Mouse (Mus musculus) MEL (cell line): ENCODE data around the gene Egfr. TPM values are rescaled to one million over a fixed set of nuclear protein-coding genes. Genes with fewer than 3 reads are reported as not detected.

Experiments used
- DNase-seq: peaks from one replicate; pipeline ENCODE4 v3.0.0; 2011; ENCODE audit warnings: low read depth, low spot score
- H3K27ac ChIP-seq: 2 replicates; pipeline ENCODE4 v1.5.1; 2012; ENCODE audit warnings: low read depth, mild to moderate bottlenecking, control low read depth, low read length, moderate library complexity; ENCODE audit not compliant: control insufficient read depth
- H3K27me3 ChIP-seq, 2 experiments: fragments of 150-350 bp in 1 of 2; sonication (generic) in 1 of 2; 2 replicates each; pipeline ENCODE4 v1.6.1; 2012; ENCODE audit warnings: low read length in 2 of 2, mild to moderate bottlenecking in 2 of 2, improper control_type of control experiment in 1 of 2, moderate library complexity in 1 of 2; ENCODE audit not compliant: insufficient read depth in 2 of 2, control insufficient read depth in 1 of 2
- H3K36me3 ChIP-seq, 2 experiments: 2 replicates each; pipeline ENCODE4 v1.6.1; 2012 to 2014; ENCODE audit warnings: low read length in 2 of 2, improper control_type of control experiment in 1 of 2, inconsistent platforms in 1 of 2, mild to moderate bottlenecking in 1 of 2; ENCODE audit not compliant: insufficient read depth in 2 of 2, control insufficient read depth in 1 of 2
- H3K4me1 ChIP-seq, 2 experiments: fragments of 150-350 bp in 1 of 2; sonication (generic) in 1 of 2; 2 replicates each; pipeline ENCODE4 v1.6.1; 2012; ENCODE audit warnings: low read length in 2 of 2, improper control_type of control experiment in 1 of 2, mild to moderate bottlenecking in 1 of 2; ENCODE audit not compliant: insufficient read depth in 2 of 2, control insufficient read depth in 1 of 2
- H3K4me3 ChIP-seq, 2 experiments: fragments of 150-350 bp in 1 of 2; sonication (generic) in 1 of 2; 2 replicates each; pipeline ENCODE4 v1.5.1; 2012; ENCODE audit warnings: low read depth in 2 of 2, low read length in 2 of 2, mild to moderate bottlenecking in 2 of 2, moderate library complexity in 2 of 2, control low read depth in 1 of 2, improper control_type of control experiment in 1 of 2; ENCODE audit not compliant: control insufficient read depth in 1 of 2, insufficient read depth in 1 of 2
- H3K79me2 ChIP-seq: 2 replicates; pipeline ENCODE4 v1.6.1; 2012; ENCODE audit warnings: mild to moderate bottlenecking, low read length, moderate library complexity; ENCODE audit not compliant: control insufficient read depth, poor library complexity, insufficient read depth
- H3K9ac ChIP-seq: 2 replicates; pipeline ENCODE4 v1.6.1; 2012; ENCODE audit warnings: low read depth, mild to moderate bottlenecking, control low read depth, low read length, moderate library complexity; ENCODE audit not compliant: control insufficient read depth, poor library complexity, severe bottlenecking
- H3K9me3 ChIP-seq: fragments of 150-350 bp; sonication (generic); replicated peaks from 2 replicates; pipeline ENCODE4 v1.6.1; 2012; ENCODE audit warnings: mild to moderate bottlenecking, low read length, improper control_type of control experiment, moderate library complexity; ENCODE audit not compliant: insufficient read depth
- CHD2 ChIP-seq: IDR thresholded peaks from 2 replicates; pipeline ENCODE4 v1.6.1; 2011; ENCODE audit warnings: low read length, improper control_type of control experiment
- CTCF ChIP-seq, 3 experiments: IDR thresholded peaks in 2 of 3; conservative IDR thresholded peaks in 1 of 3; 2 replicates each; pipeline ENCODE4 v1.5.1; 2011 to 2012; ENCODE audit warnings: low read length in 3 of 3, low read depth in 2 of 3, mild to moderate bottlenecking in 2 of 3, improper control_type of control experiment in 1 of 3, inconsistent platforms in 1 of 3, mixed read lengths in 1 of 3, moderate library complexity in 1 of 3; ENCODE audit not compliant: control insufficient read depth in 1 of 3, insufficient read depth in 1 of 3, poor library complexity in 1 of 3, severe bottlenecking in 1 of 3
- EP300 ChIP-seq, 2 experiments: IDR thresholded peaks; 2 replicates each; pipeline ENCODE4 v1.6.1; 2011; ENCODE audit warnings: improper control_type of control experiment in 2 of 2, low read length in 2 of 2, low read depth in 1 of 2, mild to moderate bottlenecking in 1 of 2
- ETS1 ChIP-seq: IDR thresholded peaks from 2 replicates; pipeline ENCODE4 v1.6.1; 2012; ENCODE audit warnings: low read depth, mild to moderate bottlenecking, inconsistent platforms, low read length, improper control_type of control experiment, moderate library complexity
- GABPA ChIP-seq: IDR thresholded peaks from 2 replicates; pipeline ENCODE4 v1.6.1; 2012; ENCODE audit warnings: low read depth, mild to moderate bottlenecking, inconsistent platforms, low read length, improper control_type of control experiment, moderate library complexity
- JUND ChIP-seq: IDR thresholded peaks from 2 replicates; pipeline ENCODE4 v1.6.1; 2011; ENCODE audit warnings: low read depth, mild to moderate bottlenecking, improper control_type of control experiment, low read length
- MAFK ChIP-seq: IDR thresholded peaks from 2 replicates; pipeline ENCODE4 v1.6.1; 2011; ENCODE audit warnings: low read depth, mild to moderate bottlenecking, low read length, improper control_type of control experiment, borderline replicate concordance
- MAX ChIP-seq: IDR thresholded peaks from 2 replicates; pipeline ENCODE4 v1.6.1; 2011; ENCODE audit warnings: low read length, improper control_type of control experiment
- MAZ ChIP-seq: IDR thresholded peaks from 2 replicates; pipeline ENCODE4 v1.6.1; 2012; ENCODE audit warnings: low read depth, mild to moderate bottlenecking, inconsistent platforms, low read length, improper control_type of control experiment
- MEF2A ChIP-seq: IDR thresholded peaks from 2 replicates; pipeline ENCODE4 v1.6.1; 2014; ENCODE audit warnings: low read depth, mild to moderate bottlenecking, inconsistent platforms, low read length, improper control_type of control experiment; ENCODE audit not compliant: poor library complexity, insufficient replicate concordance, severe bottlenecking; ENCODE audit errors: extremely low read depth
- NELFE ChIP-seq: IDR thresholded peaks from 2 replicates; pipeline ENCODE4 v1.6.1; 2011; ENCODE audit warnings: low read depth, low read length, improper control_type of control experiment
- NRF1 ChIP-seq: IDR thresholded peaks from 2 replicates; pipeline ENCODE4 v1.6.1; 2014; ENCODE audit warnings: low read depth, mild to moderate bottlenecking, inconsistent platforms, low read length, improper control_type of control experiment, moderate library complexity; ENCODE audit not compliant: poor library complexity, insufficient read depth, severe bottlenecking
- POLR2A ChIP-seq, 2 experiments: IDR thresholded peaks; 2 replicates each; pipeline ENCODE4 v1.6.1; 2011 to 2012; ENCODE audit warnings: low read length in 2 of 2, mild to moderate bottlenecking in 2 of 2, control low read depth in 1 of 2, improper control_type of control experiment in 1 of 2, low read depth in 1 of 2, moderate library complexity in 1 of 2; ENCODE audit not compliant: control insufficient read depth in 1 of 2, insufficient read depth in 1 of 2, poor library complexity in 1 of 2
- POLR2AphosphoS2 ChIP-seq: IDR thresholded peaks from 2 replicates; pipeline ENCODE4 v1.6.1; 2011; ENCODE audit warnings: low read length, improper control_type of control experiment
- RAD21 ChIP-seq: IDR thresholded peaks from 2 replicates; pipeline ENCODE4 v1.6.1; 2011; ENCODE audit warnings: mild to moderate bottlenecking, low read depth, low read length, improper control_type of control experiment
- RCOR1 ChIP-seq: IDR thresholded peaks from 2 replicates; pipeline ENCODE4 v1.6.1; 2012; ENCODE audit warnings: low read depth, mild to moderate bottlenecking, inconsistent platforms, low read length, improper control_type of control experiment
- TBP ChIP-seq: IDR thresholded peaks from 2 replicates; pipeline ENCODE4 v1.8.0; 2011; ENCODE audit warnings: low read depth, low read length, improper control_type of control experiment
- UBTF ChIP-seq: IDR thresholded peaks from 2 replicates; pipeline ENCODE4 v1.6.1; 2012; ENCODE audit warnings: low read depth, mild to moderate bottlenecking, inconsistent platforms, low read length, improper control_type of control experiment, moderate library complexity, borderline replicate concordance; ENCODE audit not compliant: insufficient read depth
- USF1 ChIP-seq: IDR thresholded peaks from 2 replicates; pipeline ENCODE4 v1.6.1; 2014; ENCODE audit warnings: low read depth, mild to moderate bottlenecking, inconsistent platforms, low read length, improper control_type of control experiment, moderate library complexity
- ZKSCAN1 ChIP-seq: IDR thresholded peaks from 2 replicates; pipeline ENCODE4 v1.6.1; 2012; ENCODE audit warnings: low read depth, mild to moderate bottlenecking, inconsistent platforms, low read length, improper control_type of control experiment, moderate library complexity
- ZMIZ1 ChIP-seq: IDR thresholded peaks from 2 replicates; pipeline ENCODE4 v1.6.1; 2012; ENCODE audit warnings: low read depth, mild to moderate bottlenecking, inconsistent platforms, low read length, improper control_type of control experiment, moderate library complexity
- ZNF384 ChIP-seq: IDR thresholded peaks from 2 replicates; pipeline ENCODE4 v1.6.1; 2012; ENCODE audit warnings: low read depth, mild to moderate bottlenecking, inconsistent platforms, low read length, improper control_type of control experiment
- polyA plus RNA-seq, 2 experiments: library from polyadenylated mRNA; stranded (reverse) in 1 of 2; unstranded in 1 of 2; fragments of >175 nt in 1 of 2; fragments of >200 nt in 1 of 2; gene quantifications; 2 replicates each; pipeline versions ENCODE4 v1.2.1 to v1.2.4; 2012; ENCODE audit warnings: low replicate concordance in 2 of 2, low read depth in 1 of 2; ENCODE audit not compliant: insufficient read length in 2 of 2, insufficient read depth in 1 of 2, missing spikeins in 1 of 2
- total RNA-seq: library from RNA; depleted of rRNA; stranded (reverse); fragments of 300-350 nt; gene quantifications from 2 replicates; pipeline ENCODE4 v1.2.3, GENCODE M21; 2012

Egfr gene
- total and polyA plus RNA-seq, 3 experiments, result not detected

DNA sequence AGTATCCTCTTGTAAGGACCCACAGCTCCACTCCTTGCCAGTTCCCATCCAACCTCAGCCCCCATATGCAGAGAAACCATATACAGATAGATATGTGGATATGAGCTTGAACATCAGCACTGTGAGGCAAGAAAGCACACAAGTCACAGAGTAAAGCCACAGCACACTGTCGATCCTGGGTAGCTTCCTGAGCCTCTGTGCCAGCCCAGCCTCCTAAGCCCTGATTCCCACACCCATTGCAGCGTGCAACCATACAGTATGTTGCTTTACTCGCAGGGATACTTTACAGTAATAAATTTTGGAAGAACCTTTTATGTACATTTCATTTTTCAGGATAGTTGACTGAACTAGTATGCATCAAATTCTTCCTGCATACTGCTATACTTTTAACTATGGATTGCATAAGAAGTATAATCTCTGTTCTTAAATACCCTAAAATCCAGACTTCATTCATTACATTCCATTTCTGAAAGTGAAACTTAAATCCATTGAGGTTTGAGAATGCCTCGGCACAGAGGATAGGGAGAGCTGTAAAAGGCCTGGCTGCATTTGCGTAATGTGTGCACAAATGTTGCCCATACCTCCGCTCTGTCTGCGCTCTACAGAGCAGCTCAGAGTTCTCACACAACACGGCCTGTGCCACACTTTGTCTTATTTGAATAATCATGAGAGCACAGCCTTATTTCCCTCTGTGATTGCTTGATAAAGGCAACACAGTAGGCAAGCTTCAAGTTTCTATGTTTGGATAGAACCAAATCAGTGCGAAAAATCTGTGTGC, 14.2 kb downstream of the Egfr start:
- H3K27me3 ChIP-seq, result 0 out of 4 replicates have a peak, but pooled peaks cover 0 to 4% of the 10 kb centered on the region in 2 experiments
- H3K9ac ChIP-seq, result no peak overlapping the region
- TF ChIP-seq EP300 (IDR thresholded peaks at IDR 0.05; ENCODE audit: low read depth in 1 of 2, low read length in 2 of 2) (no peak), JUND (no peak), UBTF (no peak)
- TF ChIP-seq, all 39 proteins: peak for 0
- Histone ChIP-seq H3K4me1 (no peaks in the 10 kb centered on the region), H3K36me3 (no peaks in the 10 kb centered on the region), H3K4me3 (no peak overlapping the region; a peak in 1 of 4 replicates), H3K27ac (no peak overlapping the region), H3K79me2 (no peaks in the 10 kb centered on the region), H3K9me3 (no peaks in the 10 kb centered on the region)
- no peak for DNase-seq

DNA sequence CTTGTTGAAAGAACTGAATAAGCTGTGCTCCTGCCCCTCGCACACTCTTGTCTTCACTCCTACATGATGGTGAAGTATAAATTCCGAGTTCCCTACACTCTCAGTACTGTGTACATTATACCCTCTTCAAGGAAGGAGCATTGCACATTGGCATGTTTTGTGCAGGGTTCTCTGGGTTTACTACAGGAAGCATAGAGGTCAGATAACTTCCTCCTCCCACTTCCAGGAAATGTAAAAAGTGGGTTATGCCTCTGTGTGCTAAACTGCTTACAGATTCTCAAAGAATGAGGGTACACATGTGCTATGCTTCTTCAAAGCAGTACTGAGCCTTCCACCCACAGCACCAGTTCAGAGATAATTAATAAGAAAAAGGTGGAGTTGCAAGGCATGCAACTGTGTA, 16.0 kb downstream of the Egfr start:
- DNase-seq, result no peak
- H3K27me3 ChIP-seq, result 0 out of 4 replicates have a peak, but pooled peaks cover 0 to 4% of the 10 kb centered on the region in 2 experiments
- H3K27ac ChIP-seq, result no peak overlapping the region
- no peaks in the 10 kb centered on the region for H3K79me2 ChIP-seq
- H3K9ac ChIP-seq, result no peak overlapping the region
- H3K4me3 ChIP-seq, result no peak overlapping the region
- H3K4me1 ChIP-seq, result no peaks in the 10 kb centered on the region
- TF ChIP-seq POLR2AphosphoS2 (no peak), ZNF384 (no peak), NELFE (no peak), RCOR1 (no peak), GABPA (no peak)
- H3K9me3 ChIP-seq, result no peaks in the 10 kb centered on the region
- no peaks in the 10 kb centered on the region for H3K36me3 ChIP-seq

DNA sequence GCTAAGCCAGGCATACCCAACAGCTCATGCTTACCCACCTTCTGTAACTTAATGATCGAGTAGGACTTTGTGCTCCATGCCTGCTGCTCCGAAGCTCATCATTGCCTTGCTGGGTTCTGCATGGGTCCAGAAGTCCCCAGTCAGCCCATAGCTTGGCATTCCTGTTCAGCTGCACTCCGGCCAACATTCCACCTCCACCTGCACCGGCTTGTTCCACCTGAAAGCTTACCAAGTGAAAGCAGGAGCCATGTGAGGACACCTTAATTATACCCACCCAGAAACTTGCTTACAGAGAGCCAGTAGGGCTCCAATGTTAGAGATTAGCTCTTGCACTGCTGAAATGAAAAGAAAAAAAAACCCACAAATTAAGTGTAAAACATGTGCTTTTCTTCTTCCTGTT, 17.3 kb downstream of the Egfr start:
- Histone ChIP-seq H3K36me3 (no peaks in the 10 kb centered on the region), H3K27me3 (0 out of 4 replicates have a peak, but pooled peaks cover 0 to 4% of the 10 kb centered on the region in 2 experiments), H3K4me1 (no peaks in the 10 kb centered on the region), H3K79me2 (no peaks in the 10 kb centered on the region), H3K27ac (no peak overlapping the region), H3K4me3 (no peak overlapping the region), H3K9me3 (no peaks in the 10 kb centered on the region), H3K9ac (no peak overlapping the region)
- no peak for DNase-seq
- TF ChIP-seq POLR2AphosphoS2, result no peak
- no peak for TF ChIP-seq POLR2A (IDR thresholded peaks at IDR 0.05; ENCODE audit: control insufficient read depth in 1 of 2, insufficient read depth in 1 of 2, low read depth in 1 of 2, low read length in 2 of 2, poor library complexity in 1 of 2)
- no peak for TF ChIP-seq NRF1
- TF ChIP-seq CHD2, result no peak
- no peak for TF ChIP-seq UBTF
- TF ChIP-seq GABPA, result no peak
- no peak for TF ChIP-seq NELFE
- no peak for TF ChIP-seq MEF2A
- TF ChIP-seq MAFK, result no peak
- TF ChIP-seq ZKSCAN1, result no peak
- TF ChIP-seq MAZ, result no peak
- no peak for TF ChIP-seq ZNF384
- no peak for TF ChIP-seq USF1
- no peak for TF ChIP-seq ETS1
- TF ChIP-seq MAX, result no peak
- TF ChIP-seq CTCF (IDR thresholded peaks at IDR 0.05 in 2 of 3, conservative IDR thresholded peaks at IDR 0.05 in 1 of 3; ENCODE audit: control insufficient read depth in 1 of 3, insufficient read depth in 1 of 3, low read depth in 2 of 3, low read length in 3 of 3, poor library complexity in 1 of 3, severe bottlenecking in 1 of 3), result no peak
- TF ChIP-seq ZMIZ1, result no peak
- no peak for TF ChIP-seq JUND
- no peak for TF ChIP-seq RAD21
- no peak for TF ChIP-seq TBP
